Mouse (Mus musculus) cerebellum, postnatal 10 days (tissue): ENCODE results near the gene Vmn2r87.
"Not testable (repeated sequence)": the region's sequence is repeated elsewhere in the genome, so short reads cannot be mapped to it uniquely, and the experiment has no call there.

Experiments used
- DNase-seq, 2 experiments: peaks; one replicate each; pipeline ENCODE4 v3.0.0; 2021; ENCODE audit warnings: mixed read lengths in 2 of 2

The Vmn2r87 gene

GRCm38 (mm10) chr10:130497296-130497695 lies at the start of gene Vmn2r87:
Gene Vmn2r87, minus strand, starts transcription at chr10:130497396.
- no peak for DNase-seq

- peak in 1 of 2 experiments; percentile 5 for DNase-seq
Observed at GRCm38 (mm10) chr10:130544331-130544730, 47.1 kb upstream of the Vmn2r87 start.

- peak; percentile 80 to 81 for DNase-seq
Observed at GRCm38 (mm10) chr10:130541931-130542691, 44.9 kb upstream of the Vmn2r87 start.

DNA sequence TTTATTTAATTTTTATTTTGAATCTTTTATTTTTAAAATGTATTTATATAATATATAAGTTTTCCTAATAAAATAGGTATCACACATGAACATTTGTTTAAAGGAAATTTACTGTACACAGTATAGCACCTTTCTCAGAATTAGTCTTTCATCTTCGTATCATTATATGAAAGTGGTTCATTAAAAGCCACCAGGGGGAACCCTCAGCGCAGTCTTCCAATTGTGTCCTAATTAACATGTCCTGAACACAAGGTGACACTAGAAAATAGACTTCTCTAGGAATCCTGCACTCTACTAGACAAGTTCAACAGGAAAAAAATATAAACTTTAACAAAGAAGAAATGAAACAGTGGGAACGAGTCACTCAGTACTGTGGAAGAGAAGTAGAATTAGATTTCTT lies 38.9 kb upstream of the Vmn2r87 start:
- DNase-seq = peak; percentile 29 to 44

GRCm38 (mm10) chr10:130527926-130528325 lies 30.7 kb upstream of the Vmn2r87 start:
- no peak for DNase-seq

DNA sequence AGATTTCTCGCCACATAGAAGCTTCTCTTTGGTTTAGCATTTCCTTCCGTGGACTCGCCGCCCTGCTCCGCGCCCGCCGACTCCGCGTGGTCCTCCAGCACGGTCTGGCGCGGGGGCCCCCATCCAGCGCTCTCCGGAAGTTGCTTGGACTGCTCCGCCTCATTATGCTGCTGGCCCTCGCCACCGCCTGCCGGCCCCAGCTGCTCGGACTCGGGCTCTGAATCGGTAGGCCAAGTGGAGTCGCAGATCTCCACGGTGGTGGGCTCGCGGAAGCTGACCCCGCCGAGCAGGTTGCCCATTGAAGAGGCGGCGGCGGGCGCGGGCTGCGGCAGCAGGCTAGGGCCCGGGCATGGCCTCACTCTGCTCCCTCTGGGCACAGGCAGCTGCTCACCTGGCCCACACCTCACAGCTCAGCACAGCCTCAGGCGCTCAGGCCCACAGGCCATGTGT lies 26.9 kb downstream of the Vmn2r87 start:
- DNase-seq = peak; percentile 70 to 81

DNA sequence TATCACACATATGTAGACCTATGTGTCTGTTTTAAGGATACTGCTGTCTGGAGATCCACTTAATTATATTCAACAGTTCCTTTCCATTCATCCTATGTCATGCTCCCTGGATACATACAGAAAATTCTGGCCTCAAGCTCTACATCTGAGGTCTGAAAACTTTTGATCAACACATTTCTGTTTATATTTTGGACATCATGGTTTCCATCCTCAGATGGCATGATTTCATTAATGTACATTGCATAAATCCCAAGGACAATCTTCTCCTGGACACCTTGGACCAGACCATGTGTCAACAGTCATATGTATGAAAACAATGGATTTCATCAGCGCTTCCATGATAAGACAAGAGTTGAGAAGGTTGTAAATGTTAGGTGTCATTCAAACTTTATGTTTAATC lies 41.2 kb downstream of the Vmn2r87 start, which contains the start of gene Vmn2r86:
TSS of gene Vmn2r86 (minus strand) at position 101 of the 400 bp plus-strand sequence.
- not testable (repeated sequence) for DNase-seq

DNA sequence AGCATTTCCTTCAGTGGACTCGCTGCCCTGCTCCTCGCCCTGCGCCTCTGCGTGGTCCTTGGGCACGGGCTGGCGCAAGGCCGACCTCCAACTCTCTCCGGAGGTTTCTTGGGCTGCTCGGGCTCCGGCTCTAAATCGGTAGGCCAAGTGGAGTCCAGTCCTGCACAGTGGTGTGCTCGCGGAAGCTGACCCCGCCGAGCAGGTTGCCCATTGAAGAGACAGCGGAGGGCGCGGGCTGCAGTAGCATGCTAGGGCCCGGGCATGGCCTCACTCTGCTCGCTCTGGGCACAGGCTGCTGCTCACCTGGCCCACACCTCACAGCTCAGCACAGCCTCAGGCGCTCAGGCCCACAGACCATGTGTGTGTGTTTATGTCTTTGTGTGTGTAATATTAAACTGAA lies 52.4 kb downstream of the Vmn2r87 start:
- peak; percentile 1 to 2 for DNase-seq

GRCm38 (mm10) chr10:130434185-130434898 lies 62.9 kb downstream of the Vmn2r87 start:
- not testable (repeated sequence) for DNase-seq

GRCm38 (mm10) chr10:130429603-130430002 lies 67.6 kb downstream of the Vmn2r87 start, which contains the start of gene Vmn2r85:
Gene Vmn2r85, minus strand, starts transcription at chr10:130429703.
- not testable (repeated sequence) for DNase-seq

GRCm38 (mm10) chr10:130422368-130422767 lies 74.8 kb downstream of the Vmn2r87 start:
- not testable (repeated sequence) for DNase-seq
